Mouse (Mus musculus) midbrain, postnatal 0 days (tissue): Measurements from ENCODE around the gene Slc38a7. TPM values are rescaled to one million over a fixed set of nuclear protein-coding genes. Genes with fewer than 3 reads are reported as not detected.

ENCODE experiments used
- ATAC-seq: fragments of 200-750 bp; cut with Nextera tagmentation; 2 replicates; pipeline ENCODE4 v1.8.0; 2017; ENCODE audit warnings: moderate number of reproducible peaks, mild to moderate bottlenecking, moderate TSS enrichment, moderate library complexity; ENCODE audit not compliant: low FRiP score
- DNase-seq: peaks from one replicate; pipeline ENCODE4 v3.0.0-alpha.2; 2015; ENCODE audit warnings: low spot score
- H3K27ac ChIP-seq: fragments of 300-500 bp; sonication (generic); 2 replicates; pipeline ENCODE4 v1.5.1; 2014; ENCODE audit warnings: low read depth, mild to moderate bottlenecking, low read length, mixed read lengths
- H3K27me3 ChIP-seq: fragments of 300-500 bp; sonication (generic); 2 replicates; pipeline ENCODE4 v1.6.1; 2014; ENCODE audit warnings: low read length, control low read depth, mixed read lengths; ENCODE audit not compliant: insufficient read depth
- H3K36me3 ChIP-seq: fragments of 300-500 bp; sonication (generic); 2 replicates; pipeline ENCODE4 v1.6.1; 2014; ENCODE audit warnings: low read length, control low read depth, mixed read lengths; ENCODE audit not compliant: insufficient read depth
- H3K4me1 ChIP-seq: fragments of 300-500 bp; sonication (generic); 2 replicates; pipeline ENCODE4 v1.6.1; 2014; ENCODE audit warnings: mild to moderate bottlenecking, control low read depth, antibody characterized with exemption, low read length, mixed read lengths; ENCODE audit not compliant: insufficient read depth
- H3K4me2 ChIP-seq: fragments of 300-500 bp; sonication (generic); 2 replicates; pipeline ENCODE4 v1.6.1; 2014; ENCODE audit warnings: low read depth, mild to moderate bottlenecking, low read length, mixed read lengths; ENCODE audit not compliant: poor library complexity, severe bottlenecking
- H3K4me3 ChIP-seq: fragments of 300-500 bp; sonication (generic); 2 replicates; pipeline ENCODE4 v1.5.1; 2014; ENCODE audit warnings: low read depth, mild to moderate bottlenecking, low read length, moderate library complexity
- H3K9ac ChIP-seq: fragments of 300-500 bp; sonication (generic); replicated peaks from 2 replicates; pipeline ENCODE4 v1.6.1; 2014; ENCODE audit warnings: mild to moderate bottlenecking, low read length, moderate library complexity, mixed read lengths; ENCODE audit not compliant: poor library complexity, severe bottlenecking
- H3K9me3 ChIP-seq: fragments of 300-500 bp; sonication (generic); 2 replicates; pipeline ENCODE4 v1.6.1; 2016; ENCODE audit warnings: low read length, control low read depth
- CTCF ChIP-seq: IDR thresholded peaks from 2 replicates; pipeline ENCODE4 v1.5.1; 2016; ENCODE audit warnings: antibody characterized with exemption, mild to moderate bottlenecking
- WGBS: fragments of 180-500 bp; shearing (Covaris S2); extraction: QIAGEN DNeasy Blood & Tissue Kit; methylation state at CpG from one replicate; pipeline ENCODE4 v1.1.7; 2014; 5-methylcytosine and 5-hydroxymethylcytosine counted together
- polyA plus RNA-seq: library from polyadenylated mRNA; unstranded; fragments of >200 nt; fragmentation: Nextera tagmentation; extraction: Ambion mirVana; gene quantifications from 2 replicates; pipeline ENCODE4 v1.2.1, GENCODE M21; 2015
- total RNA-seq: library from RNA; depleted of rRNA; stranded (reverse); fragments of >200 nt; gene quantifications from 2 replicates; pipeline ENCODE4 v1.2.3, GENCODE M21; 2014

The Slc38a7 gene
- total and polyA plus RNA-seq, 2 experiments from 2014 or later: 23.8 to 33.4 TPM

GRCm38 (mm10) chr8:95854174-95854573 is 835 bp upstream of the Slc38a7 start:
- WGBS: 87% methylated on average over 6 of the region's 6 CpGs
- ATAC-seq: no peak
- Histone ChIP-seq H3K9me3 (no peaks in the 10 kb centered on the region), H3K27me3 (no peaks in the 10 kb centered on the region), H3K4me2 (no peak overlapping the region), H3K4me3 (no peak overlapping the region), H3K4me1 (peaks cover 8% of the 10 kb centered on the region; the same call in 1 of the 2 replicates), H3K9ac (no peak overlapping the region), H3K36me3 (no peaks in the 10 kb centered on the region), H3K27ac (no peak overlapping the region)
- DNase-seq: no peak
- no peak for TF ChIP-seq CTCF

- no peaks in the 10 kb centered on the region for H3K9me3 ChIP-seq
- peak overlapping the region; percentile 74 for H3K4me2 ChIP-seq
- H3K36me3 ChIP-seq: peaks cover 6% of the 10 kb centered on the region; the same call in 1 of the 2 replicates
- H3K4me3 ChIP-seq: peak overlapping the region; percentile 64
- H3K9ac ChIP-seq: peak overlapping the region; percentile 69; the same call in 1 of the 2 replicates
- H3K27ac ChIP-seq: no peak overlapping the region
- 80% methylated on average over 4 of the region's 4 CpGs for WGBS
- H3K27me3 ChIP-seq: no peaks in the 10 kb centered on the region
- peaks cover 8% of the 10 kb centered on the region; the same call in 1 of the 2 replicates for H3K4me1 ChIP-seq
- ATAC-seq: no peak
- no peak for TF ChIP-seq CTCF
- DNase-seq: no peak
Observed at GRCm38 (mm10) chr8:95852290-95852689, 1.0 kb downstream of the Slc38a7 start.

GRCm38 (mm10) chr8:95850326-95850725 is 3.0 kb downstream of the Slc38a7 start:
- no peak for DNase-seq
- no peak overlapping the region for H3K27ac ChIP-seq
- peaks cover 12% of the 10 kb centered on the region for H3K36me3 ChIP-seq
- no peak overlapping the region for H3K4me3 ChIP-seq
- WGBS: 94% methylated on average over 2 of the region's 2 CpGs
- H3K27me3 ChIP-seq: no peaks in the 10 kb centered on the region
- no peak for ATAC-seq
- H3K9me3 ChIP-seq: no peaks in the 10 kb centered on the region
- H3K4me2 ChIP-seq: no peak overlapping the region
- TF ChIP-seq CTCF: no peak
- no peak overlapping the region for H3K9ac ChIP-seq
- H3K4me1 ChIP-seq: peaks cover 8% of the 10 kb centered on the region; the same call in 1 of the 2 replicates

- DNase-seq: no peak
- Histone ChIP-seq H3K9ac (no peak overlapping the region), H3K27ac (no peak overlapping the region), H3K4me2 (no peak overlapping the region), H3K36me3 (peaks cover 25% of the 10 kb centered on the region), H3K27me3 (no peaks in the 10 kb centered on the region), H3K4me1 (peaks cover 8% of the 10 kb centered on the region; the same call in 1 of the 2 replicates), H3K9me3 (no peaks in the 10 kb centered on the region), H3K4me3 (no peak overlapping the region)
- WGBS: 94% methylated on average over 19 of the region's 19 CpGs
- no peak for TF ChIP-seq CTCF
- no peak for ATAC-seq
Observed at GRCm38 (mm10) chr8:95848734-95849464, 4.4 kb downstream of the Slc38a7 start.

GRCm38 (mm10) chr8:95848061-95848551 is 5.2 kb downstream of the Slc38a7 start:
- 86% methylated on average over 24 of the region's 24 CpGs for WGBS
- H3K27ac ChIP-seq: no peak overlapping the region
- no peak overlapping the region for H3K4me3 ChIP-seq
- no peak overlapping the region for H3K9ac ChIP-seq
- H3K9me3 ChIP-seq: no peaks in the 10 kb centered on the region
- ATAC-seq (no peak), DNase-seq (no peak)
- H3K4me1 ChIP-seq: peaks cover 5% of the 10 kb centered on the region; the same call in 1 of the 2 replicates
- no peak for TF ChIP-seq CTCF
- H3K4me2 ChIP-seq: no peak overlapping the region
- H3K27me3 ChIP-seq: no peaks in the 10 kb centered on the region
- peaks cover 31% of the 10 kb centered on the region for H3K36me3 ChIP-seq

- no peak overlapping the region for H3K27ac ChIP-seq
- no peaks in the 10 kb centered on the region for H3K4me1 ChIP-seq
- TF ChIP-seq CTCF: no peak
- peaks cover 55% of the 10 kb centered on the region for H3K36me3 ChIP-seq
- no peak overlapping the region for H3K4me3 ChIP-seq
- no peaks in the 10 kb centered on the region for H3K27me3 ChIP-seq
- ATAC-seq (no peak), DNase-seq (no peak)
- H3K9me3 ChIP-seq: no peaks in the 10 kb centered on the region
- no peak overlapping the region for H3K4me2 ChIP-seq
- 97% methylated on average over 7 of the region's 7 CpGs for WGBS
- H3K9ac ChIP-seq: no peak overlapping the region
Observed at GRCm38 (mm10) chr8:95845026-95845425, 8.3 kb downstream of the Slc38a7 start.
